Mouse (Mus musculus) cerebellum, adult 11-12 months (tissue): ENCODE measurements around the gene March8.
"Not testable (repeated sequence)": the region's sequence is repeated elsewhere in the genome, so short reads cannot be mapped to it uniquely, and the experiment has no call there.

ENCODE experiments used
- DNase-seq: peaks from one replicate; pipeline ENCODE4 v3.0.0; 2022

Gene March8

GRCm38 (mm10) chr6:116337835-116338501, at the start of gene March8:
Gene March8, plus strand, starts transcription at chr6:116338024.
- peak; percentile 92 for DNase-seq

- DNase-seq, result no peak
Measured at GRCm38 (mm10) chr6:116311411-116311810, 26.4 kb upstream of the March8 start.

- no peak for DNase-seq
Measured at GRCm38 (mm10) chr6:116319259-116319658, 18.6 kb upstream of the March8 start.

- DNase-seq, result no peak
Measured at GRCm38 (mm10) chr6:116326641-116327040, 11.2 kb upstream of the March8 start.

- DNase-seq, result no peak
Measured at GRCm38 (mm10) chr6:116331396-116331795, 6.4 kb upstream of the March8 start.

GRCm38 (mm10) chr6:116337466-116337834, 374 bp upstream of the March8 start:
- no peak for DNase-seq

GRCm38 (mm10) chr6:116338520-116338919, 696 bp downstream of the March8 start:
- no peak for DNase-seq

GRCm38 (mm10) chr6:116339088-116339487, 1.3 kb downstream of the March8 start:
- no peak for DNase-seq

GRCm38 (mm10) chr6:116340521-116340920, 2.7 kb downstream of the March8 start:
- no peak for DNase-seq

- DNase-seq, result no peak
Measured at GRCm38 (mm10) chr6:116347953-116348352, 10.1 kb downstream of the March8 start.

- DNase-seq, result no peak
Measured at GRCm38 (mm10) chr6:116349997-116350396, 12.2 kb downstream of the March8 start.

GRCm38 (mm10) chr6:116350643-116351042, 12.8 kb downstream of the March8 start:
- no peak for DNase-seq

GRCm38 (mm10) chr6:116351534-116351933, 13.7 kb downstream of the March8 start:
- no peak for DNase-seq

GRCm38 (mm10) chr6:116353428-116353827, 15.6 kb downstream of the March8 start:
- DNase-seq, result no peak

- not testable (repeated sequence) for DNase-seq
Measured at GRCm38 (mm10) chr6:116356311-116356947, 18.6 kb downstream of the March8 start.

- no peak for DNase-seq
Measured at GRCm38 (mm10) chr6:116356948-116357325, 19.1 kb downstream of the March8 start.

- DNase-seq, result no peak
Measured at GRCm38 (mm10) chr6:116358056-116358455, 20.2 kb downstream of the March8 start.

GRCm38 (mm10) chr6:116359256-116359655, 21.4 kb downstream of the March8 start:
- DNase-seq, result no peak

- DNase-seq, result no peak
Measured at GRCm38 (mm10) chr6:116361463-116361862, 23.6 kb downstream of the March8 start.

- DNase-seq, result no peak
Measured at GRCm38 (mm10) chr6:116361993-116362392, 24.2 kb downstream of the March8 start.

- DNase-seq, result no peak
Measured at GRCm38 (mm10) chr6:116367971-116368370, 30.1 kb downstream of the March8 start.

GRCm38 (mm10) chr6:116369811-116370210, 32.0 kb downstream of the March8 start:
- no peak for DNase-seq

- DNase-seq, result no peak
Measured at GRCm38 (mm10) chr6:116370216-116370976, 32.6 kb downstream of the March8 start.

GRCm38 (mm10) chr6:116371500-116371899, 33.7 kb downstream of the March8 start:
- no peak for DNase-seq
